Mouse (Mus musculus): ENCODE measurements around the gene Opn1mw.
A peak's percentile ranks its signal among the peaks of the same experiment; 100 is the strongest.
"Not testable (repeated sequence)": the region's sequence is repeated elsewhere in the genome, so short reads cannot be mapped to it uniquely, and the experiment has no call there.

Gene Opn1mw

GRCm38 (mm10) chrX:74127164-74127563 is at the start of gene Opn1mw:
Gene Opn1mw, plus strand, starts transcription at chrX:74127464.
- DNase-seq (ENCODE audit: low spot score in 2 of 2): no peak

DNA sequence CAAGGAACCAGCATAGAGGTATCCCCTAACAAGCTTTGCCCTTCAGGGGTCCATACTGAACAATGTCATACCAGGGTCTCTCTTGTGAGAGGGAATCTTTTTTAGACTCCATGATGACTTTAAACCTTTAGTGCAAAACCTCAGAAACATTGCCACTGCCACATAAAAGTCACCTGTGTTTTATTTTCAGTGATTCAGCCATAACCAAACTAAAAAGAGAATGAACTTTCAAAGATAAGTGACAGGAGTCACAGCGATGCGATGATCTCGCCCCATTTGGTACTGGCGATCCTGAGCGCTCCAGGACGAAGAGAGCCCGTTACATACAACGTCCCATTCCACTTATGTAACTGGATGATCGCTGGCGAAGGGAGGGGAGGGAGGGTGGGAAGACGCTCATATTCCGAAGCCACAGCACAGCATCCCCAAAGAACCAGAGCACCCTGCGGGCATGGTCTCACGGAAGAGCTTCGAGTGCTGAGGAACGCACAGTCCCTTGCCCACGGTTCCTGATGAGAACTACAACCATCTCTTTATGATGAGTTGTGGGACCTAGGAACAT is 42.9 kb upstream of the Opn1mw start:
- DNase-seq (ENCODE audit: low spot score in 2 of 2): no peak

DNA sequence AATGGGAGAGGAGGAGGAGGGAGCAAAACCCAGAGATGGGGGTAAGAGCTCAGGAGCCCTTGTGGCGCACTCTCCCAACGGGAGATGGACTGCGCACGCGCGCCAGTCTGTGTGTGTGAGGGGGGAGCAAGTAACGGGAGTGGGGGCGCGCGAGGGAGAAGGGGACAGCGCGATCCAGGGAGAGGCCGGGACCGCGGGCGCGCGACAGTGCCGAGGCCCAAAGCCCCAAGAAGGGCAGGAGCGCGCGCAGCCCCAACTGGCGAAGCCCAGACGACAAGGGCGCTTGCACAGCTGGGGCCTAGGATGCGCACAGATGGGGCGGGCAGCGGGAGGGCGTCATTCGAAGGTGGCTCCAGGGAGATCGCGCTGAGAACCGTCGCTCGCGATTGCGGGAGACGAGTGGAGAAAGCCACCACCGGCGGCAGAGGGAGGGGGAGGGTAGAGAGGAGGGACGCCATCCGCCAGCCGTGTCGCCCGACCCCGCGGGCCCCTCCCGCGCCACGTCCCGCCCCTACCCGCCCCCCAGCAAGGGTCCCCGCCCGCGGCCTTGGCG is 42.2 kb upstream of the Opn1mw start:
- DNase-seq (ENCODE audit: low spot score in 2 of 2): peak; percentile 47 to 62

DNA sequence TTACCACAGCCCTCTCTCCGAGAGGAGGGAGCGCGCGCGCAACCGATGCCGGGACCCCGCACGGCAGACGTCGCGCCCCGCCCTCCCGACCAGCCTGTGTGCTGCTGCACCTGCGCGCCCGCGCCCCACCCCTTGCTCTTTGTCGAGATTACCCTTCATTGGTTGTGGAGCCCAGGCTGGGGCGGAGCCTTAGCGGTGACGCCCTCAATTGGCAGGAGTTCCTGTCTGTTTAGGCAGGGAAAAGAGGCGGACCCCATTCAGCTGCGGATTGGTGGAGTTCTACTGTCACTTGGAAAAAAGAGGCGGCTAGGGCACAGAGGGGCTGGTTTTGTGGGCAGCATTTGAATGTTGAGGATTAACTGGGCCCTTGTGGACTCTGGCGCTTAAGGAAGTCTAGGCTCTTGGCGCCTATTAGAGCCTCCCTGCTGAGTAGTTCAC is 41.6 kb upstream of the Opn1mw start:
- DNase-seq (ENCODE audit: low spot score in 2 of 2): peak; percentile 85 to 96

GRCm38 (mm10) chrX:74095130-74095529 is 32.1 kb upstream of the Opn1mw start:
- no peak for DNase-seq (ENCODE audit: low spot score in 2 of 2)

- DNase-seq (ENCODE audit: low spot score in 2 of 2): no peak
These were observed 23.6 kb upstream of the Opn1mw start for GRCm38 (mm10) chrX:74103457-74104188.

- no peak for DNase-seq (ENCODE audit: low spot score in 2 of 2)
These were observed 21.3 kb upstream of the Opn1mw start for GRCm38 (mm10) chrX:74105916-74106315.

GRCm38 (mm10) chrX:74108747-74109146 is 18.5 kb upstream of the Opn1mw start:
- DNase-seq (ENCODE audit: low spot score in 2 of 2): no peak

DNA sequence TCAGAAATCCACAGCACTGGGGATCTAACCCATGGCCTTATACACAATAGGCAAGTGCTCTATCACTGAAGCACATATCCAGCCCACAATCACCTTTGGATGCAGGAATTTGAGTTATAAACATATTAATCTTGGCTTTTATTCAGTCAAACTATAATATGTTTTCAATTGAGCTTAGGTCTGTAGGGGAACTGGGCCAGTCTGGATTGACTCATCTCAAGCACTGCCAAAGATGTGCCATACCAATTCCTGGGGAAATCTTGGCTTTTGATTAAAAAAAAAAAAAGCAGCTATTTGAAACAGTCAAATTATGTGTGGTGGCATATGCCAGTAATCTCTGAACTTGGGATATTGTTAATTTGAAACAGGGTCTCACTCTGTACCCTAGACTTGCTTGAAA is 13.2 kb upstream of the Opn1mw start:
- no peak for DNase-seq (ENCODE audit: low spot score in 2 of 2)

GRCm38 (mm10) chrX:74115511-74115910 is 11.8 kb upstream of the Opn1mw start:
- peak; percentile 18 to 32 for DNase-seq (ENCODE audit: low spot score in 2 of 2)

- no peak for DNase-seq (ENCODE audit: low spot score in 2 of 2)
These were observed 2.3 kb upstream of the Opn1mw start for GRCm38 (mm10) chrX:74124975-74125374.

DNA sequence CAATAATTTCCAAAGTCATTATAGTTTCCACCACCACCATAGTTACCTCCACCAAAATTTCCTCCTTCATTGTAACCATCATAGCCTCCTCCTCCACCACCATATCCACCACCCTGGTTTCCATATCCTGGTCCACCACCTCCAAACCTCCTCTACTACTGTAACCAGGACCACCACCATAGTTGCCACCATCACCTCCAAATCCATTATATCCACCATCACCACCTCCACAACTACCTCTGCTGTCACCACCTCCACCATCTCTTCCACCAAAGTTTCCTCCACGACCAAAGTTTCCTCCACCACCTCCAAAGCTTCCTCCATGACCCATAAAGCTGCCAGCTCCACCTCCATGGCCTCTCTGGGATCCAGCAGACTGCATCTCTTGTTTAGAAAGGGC is 8.0 kb downstream of the Opn1mw start, which contains the start of gene Mecp2:
Gene Mecp2, minus strand, starts transcription at position 101 of the 400 bp plus-strand sequence.
- DNase-seq (ENCODE audit: low spot score in 2 of 2): not testable (repeated sequence)

DNA sequence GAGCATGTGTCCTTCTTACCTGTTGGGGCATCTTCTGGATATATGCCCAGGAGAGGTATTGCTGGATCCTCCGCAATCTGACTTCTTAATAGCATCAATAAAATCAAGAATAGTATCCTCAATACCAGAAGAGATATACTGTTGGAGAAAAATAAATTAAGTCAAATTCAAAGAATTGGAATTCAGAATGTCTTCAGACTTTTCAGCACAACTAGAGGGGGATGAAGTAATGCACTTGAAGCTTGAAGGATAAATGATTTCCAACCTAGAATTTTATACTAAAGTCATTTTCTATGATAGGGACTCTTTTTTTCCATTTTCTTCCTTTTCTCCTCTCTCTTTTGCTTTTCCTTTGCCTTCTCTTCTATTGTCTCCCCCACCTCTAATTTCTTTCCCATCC is 40.5 kb downstream of the Opn1mw start, which contains the start of gene Tex28:
Gene Tex28, minus strand, starts transcription at position 101 of the 400 bp plus-strand sequence.
- no peak for DNase-seq (ENCODE audit: low spot score in 2 of 2)

- no peak for DNase-seq (ENCODE audit: low spot score in 2 of 2)
These were observed 49.7 kb downstream of the Opn1mw start, which contains the start of gene Tktl1 for GRCm38 (mm10) chrX:74176959-74177358. Gene Tktl1, plus strand, starts transcription at chrX:74177259.

Data from urinary bladder, adult 18-20 months (tissue).